Mouse (Mus musculus): ENCODE measurements at regions not wholly inside any gene's neighbourhood (a gene's known extent, or its start where the extent isn't known, plus 50 kb on each side); places are given as distances from the start of the nearest gene placed in this dataset.

GRCm38 (mm10) chr17:88168262-88169096 lies 103.4 kb upstream of the Fbxo11 start:
- no peak for TF ChIP-seq EP300 (optimal IDR thresholded peaks at IDR 0.05)
- TF ChIP-seq CTCF (IDR thresholded peaks at IDR 0.05; ENCODE audit: low read depth) = no peak

Measured in stomach, postnatal 0 days (tissue).